Mouse (Mus musculus) E14TG2a.4 (cell line): ENCODE results near the gene Sprtn.

ENCODE experiments used
- CTCF ChIP-seq: conservative IDR thresholded peaks from 2 replicates; pipeline ENCODE4 v1.5.1; 2014; ENCODE audit warnings: low read length
- POU5F1 ChIP-seq: IDR thresholded peaks from 2 replicates; pipeline ENCODE4 v1.6.1; 2014; ENCODE audit warnings: low read length, borderline replicate concordance

- TF ChIP-seq CTCF (no peak), POU5F1 (no peak)
Measured at GRCm38 (mm10) chr8:124950069-124950456, 52.4 kb downstream of the Sprtn start.
